Mouse (Mus musculus) limb, embryonic 14.5 days (tissue): Measurements from ENCODE around the gene Kcnc1. TPM values are rescaled to one million over a fixed set of nuclear protein-coding genes. Genes with fewer than 3 reads are reported as not detected.

Experiments
- ATAC-seq: fragments of 200-750 bp; cut with Nextera tagmentation; 2 replicates; pipeline ENCODE4 v1.8.0; 2017; ENCODE audit warnings: low read depth, moderate number of reproducible peaks, moderate TSS enrichment; ENCODE audit not compliant: low FRiP score
- DNase-seq: peaks from one replicate; pipeline ENCODE4 v3.0.0-alpha.2; 2015; ENCODE audit warnings: low spot score
- H3K27ac ChIP-seq: fragments of 300-500 bp; sonication (generic); replicated peaks from 2 replicates; pipeline ENCODE4 v1.5.1; 2014; ENCODE audit warnings: low read depth, mild to moderate bottlenecking, low read length, moderate library complexity, mixed read lengths
- H3K27me3 ChIP-seq: fragments of 300-500 bp; sonication (generic); 2 replicates; pipeline ENCODE4 v1.6.1; 2014; ENCODE audit warnings: low read length, mixed read lengths; ENCODE audit not compliant: control insufficient read depth, insufficient read depth
- H3K36me3 ChIP-seq: fragments of 300-500 bp; sonication (generic); 2 replicates; pipeline ENCODE4 v1.6.1; 2014; ENCODE audit warnings: mild to moderate bottlenecking, low read length, moderate library complexity, mixed read lengths; ENCODE audit not compliant: control insufficient read depth, insufficient read depth
- H3K4me1 ChIP-seq: fragments of 300-500 bp; sonication (generic); 2 replicates; pipeline ENCODE4 v1.6.1; 2014; ENCODE audit warnings: antibody characterized with exemption, low read length, mixed read lengths; ENCODE audit not compliant: control insufficient read depth, insufficient read depth
- H3K4me2 ChIP-seq: fragments of 300-500 bp; sonication (generic); replicated peaks from 2 replicates; pipeline ENCODE4 v1.6.1; 2014; ENCODE audit warnings: low read depth, mild to moderate bottlenecking, low read length, moderate library complexity; ENCODE audit not compliant: severe bottlenecking
- H3K4me3 ChIP-seq: fragments of 300-500 bp; sonication (generic); replicated peaks from 2 replicates; pipeline ENCODE4 v1.5.1; 2014; ENCODE audit warnings: low read length
- H3K9ac ChIP-seq: fragments of 300-500 bp; sonication (generic); 2 replicates; pipeline ENCODE4 v1.6.1; 2014; ENCODE audit warnings: mild to moderate bottlenecking, low read depth, low read length, moderate library complexity; ENCODE audit not compliant: severe bottlenecking
- H3K9me3 ChIP-seq: fragments of 300-500 bp; sonication (generic); 2 replicates; pipeline ENCODE4 v1.6.1; 2016; ENCODE audit warnings: low read length; ENCODE audit not compliant: control insufficient read depth
- POLR2A ChIP-seq: fragments of 200-500 bp; IDR thresholded peaks from 2 replicates; pipeline ENCODE4 v1.8.0; 2012; ENCODE audit warnings: inconsistent platforms, mild to moderate bottlenecking, moderate library complexity, borderline replicate concordance; ENCODE audit not compliant: insufficient read depth, insufficient read length; ENCODE audit errors: extremely low read depth
- WGBS: fragments of 180-500 bp; shearing (Covaris S2); extraction: QIAGEN DNeasy Blood & Tissue Kit; methylation state at CpG from one replicate; pipeline ENCODE4 v1.1.7; 2014; 5-methylcytosine and 5-hydroxymethylcytosine counted together
- polyA plus RNA-seq, 2 experiments: library from polyadenylated mRNA; depleted of rRNA in 1 of 2; stranded (reverse) in 1 of 2; unstranded in 1 of 2; fragments of >200 nt; fragmentation: Nextera tagmentation in 1 of 2; extraction: Ambion mirVana in 1 of 2; gene quantifications; 2 replicates each; pipeline versions ENCODE4 v1.2.1 to v1.2.3; 2012 to 2014

The Kcnc1 gene
- polyA plus RNA-seq, 2 experiments: 0.11 to 0.40 TPM

- no peak overlapping the region for H3K4me3 ChIP-seq
- DNase-seq: no peak
Measured at GRCm38 (mm10) chr7:46422764-46423412, 26.6 kb downstream of the Kcnc1 start.

GRCm38 (mm10) chr7:46423951-46424350 is 27.7 kb downstream of the Kcnc1 start:
- ATAC-seq: no peak
- Histone ChIP-seq H3K27ac (no peak overlapping the region), H3K36me3 (no peaks in the 10 kb centered on the region), H3K9me3 (no peaks in the 10 kb centered on the region), H3K4me1 (no peaks in the 10 kb centered on the region), H3K4me3 (no peak overlapping the region), H3K27me3 (no peaks in the 10 kb centered on the region), H3K4me2 (no peak overlapping the region), H3K9ac (no peak overlapping the region)
- WGBS: 86% methylated on average over 3 of the region's 3 CpGs
- no peak for TF ChIP-seq POLR2A
- no peak for DNase-seq

More at GRCm38 (mm10) chr7:46422764-46423412, 26.6 kb downstream of the Kcnc1 start:
- WGBS: 51% methylated on average over 18 of the region's 18 CpGs
- H3K27me3 ChIP-seq: no peaks in the 10 kb centered on the region
- no peak overlapping the region for H3K4me2 ChIP-seq
- no peaks in the 10 kb centered on the region for H3K36me3 ChIP-seq
- H3K4me1 ChIP-seq: no peaks in the 10 kb centered on the region
- no peak overlapping the region for H3K9ac ChIP-seq
- H3K27ac ChIP-seq: no peak overlapping the region
- no peak for TF ChIP-seq POLR2A
- no peaks in the 10 kb centered on the region for H3K9me3 ChIP-seq
- no peak for ATAC-seq

GRCm38 (mm10) chr7:46425012-46425411 is 28.7 kb downstream of the Kcnc1 start:
- Histone ChIP-seq H3K27me3 (no peaks in the 10 kb centered on the region), H3K4me2 (no peak overlapping the region), H3K4me1 (no peaks in the 10 kb centered on the region), H3K9ac (no peak overlapping the region), H3K36me3 (no peaks in the 10 kb centered on the region), H3K27ac (no peak overlapping the region), H3K4me3 (no peak overlapping the region), H3K9me3 (no peaks in the 10 kb centered on the region)
- no peak for DNase-seq
- 52% methylated on average over 4 of the region's 4 CpGs for WGBS
- no peak for ATAC-seq
- TF ChIP-seq POLR2A: no peak

- Histone ChIP-seq H3K27ac (no peak overlapping the region), H3K4me3 (no peak overlapping the region), H3K4me2 (no peak overlapping the region), H3K36me3 (no peaks in the 10 kb centered on the region), H3K9ac (no peak overlapping the region), H3K4me1 (no peaks in the 10 kb centered on the region), H3K27me3 (no peaks in the 10 kb centered on the region), H3K9me3 (no peaks in the 10 kb centered on the region)
- ATAC-seq (no peak), DNase-seq (no peak)
- WGBS: 74% methylated on average over 5 of the region's 5 CpGs
- no peak for TF ChIP-seq POLR2A
Measured at GRCm38 (mm10) chr7:46433874-46434273, 37.6 kb downstream of the Kcnc1 start.

- 89% methylated on average over 5 of the region's 5 CpGs for WGBS
- no peak overlapping the region for H3K4me2 ChIP-seq
- no peak for TF ChIP-seq POLR2A
- H3K9ac ChIP-seq: no peak overlapping the region
- no peak overlapping the region for H3K4me3 ChIP-seq
- no peaks in the 10 kb centered on the region for H3K9me3 ChIP-seq
- no peak for DNase-seq
- H3K27ac ChIP-seq: no peak overlapping the region
- H3K4me1 ChIP-seq: no peaks in the 10 kb centered on the region
- ATAC-seq: no peak
- H3K27me3 ChIP-seq: no peaks in the 10 kb centered on the region
- no peaks in the 10 kb centered on the region for H3K36me3 ChIP-seq
Measured at GRCm38 (mm10) chr7:46435833-46436232, 39.5 kb downstream of the Kcnc1 start.

- Histone ChIP-seq H3K4me2 (no peak overlapping the region), H3K9me3 (no peaks in the 10 kb centered on the region), H3K9ac (no peak overlapping the region), H3K27me3 (no peaks in the 10 kb centered on the region), H3K27ac (no peak overlapping the region), H3K4me1 (no peaks in the 10 kb centered on the region), H3K4me3 (no peak overlapping the region), H3K36me3 (no peaks in the 10 kb centered on the region)
- 27% methylated on average over 9 of the region's 9 CpGs for WGBS
- TF ChIP-seq POLR2A: no peak
- ATAC-seq (no peak), DNase-seq (no peak)
Measured at GRCm38 (mm10) chr7:46438537-46439141, 42.3 kb downstream of the Kcnc1 start.
